Mouse (Mus musculus) T-helper 17 cell (primary cell): ENCODE measurements around the gene Slc25a12.

Experiments
- in situ Hi-C, 2 experiments: fragments of 300-600 bp; cut with MboI, MseI; formaldehyde crosslinking; loops; 1 replicate in 1 of 2; 2 replicates in 1 of 2; pipeline ENCODE4 v1.15.1; 2025; ENCODE audit warnings: high pct_unique_total_duplicates in 2 of 2

The Slc25a12 gene

DNA sequence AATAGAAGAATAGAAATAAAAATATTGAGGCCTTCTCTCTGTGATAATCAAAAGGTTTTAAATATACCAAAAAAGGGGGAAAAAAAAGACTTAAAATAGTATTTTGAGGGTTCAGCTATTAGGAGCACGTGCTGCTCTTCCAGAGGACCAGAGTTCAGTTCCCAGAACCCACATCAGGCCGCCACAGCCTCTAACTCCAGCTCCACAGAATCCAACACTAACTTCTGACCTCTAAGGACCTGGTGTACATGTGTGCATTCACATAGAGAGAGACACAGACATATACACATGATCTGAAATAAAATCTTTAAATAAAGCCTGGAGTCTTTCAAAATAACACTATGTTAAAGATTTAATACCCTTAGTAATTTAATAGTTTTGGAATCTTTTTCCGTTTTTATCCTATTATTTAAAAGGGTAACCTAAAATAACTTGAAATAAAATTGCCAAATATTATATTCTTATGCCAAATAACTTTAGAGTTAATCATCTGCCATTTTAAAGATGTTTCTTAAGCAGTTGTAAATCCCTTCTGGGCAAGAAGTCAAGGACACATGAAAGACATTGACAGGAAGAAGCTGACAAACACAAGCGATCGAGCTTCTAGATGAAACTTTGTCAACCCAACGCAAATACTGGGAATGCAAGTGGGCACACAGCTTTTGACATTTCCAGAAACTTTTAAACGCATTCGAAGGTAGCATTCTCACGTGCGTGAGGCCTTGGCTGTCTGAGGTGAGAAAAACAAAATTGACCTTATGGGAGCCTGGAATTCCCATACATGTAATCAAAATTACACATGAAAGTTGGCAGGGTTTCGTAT is 16.4 kb downstream of the Slc25a12 start:
- in situ Hi-C loops: loop anchor here in 1 of 2 experiments (25.0 kb wide), 1 partner anchor 1486 kb away; no protein-coding TSS in a partner anchor

DNA sequence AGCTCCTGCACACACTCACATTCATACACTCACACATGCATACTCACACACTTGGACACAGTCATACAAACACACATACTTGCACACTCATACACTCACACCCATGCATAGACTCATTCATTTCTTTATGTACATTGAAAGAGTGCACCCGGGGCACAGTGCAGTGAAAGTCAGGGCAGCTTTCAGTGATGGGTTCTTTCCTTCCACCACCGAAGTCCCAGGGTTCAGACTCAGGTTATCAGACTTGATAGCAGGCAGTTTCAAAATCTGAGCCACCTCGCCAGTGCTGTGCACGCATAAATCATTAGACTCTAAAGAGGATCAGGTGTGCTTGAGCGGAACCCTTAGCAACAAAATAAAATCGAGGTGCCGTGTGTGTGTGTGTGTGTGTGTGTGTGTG is 17.4 kb downstream of the Slc25a12 start:
- in situ Hi-C loops: loop anchor here in 1 of 2 experiments (25.0 kb wide), 1 partner anchor 1487 kb away; no protein-coding TSS in a partner anchor

DNA sequence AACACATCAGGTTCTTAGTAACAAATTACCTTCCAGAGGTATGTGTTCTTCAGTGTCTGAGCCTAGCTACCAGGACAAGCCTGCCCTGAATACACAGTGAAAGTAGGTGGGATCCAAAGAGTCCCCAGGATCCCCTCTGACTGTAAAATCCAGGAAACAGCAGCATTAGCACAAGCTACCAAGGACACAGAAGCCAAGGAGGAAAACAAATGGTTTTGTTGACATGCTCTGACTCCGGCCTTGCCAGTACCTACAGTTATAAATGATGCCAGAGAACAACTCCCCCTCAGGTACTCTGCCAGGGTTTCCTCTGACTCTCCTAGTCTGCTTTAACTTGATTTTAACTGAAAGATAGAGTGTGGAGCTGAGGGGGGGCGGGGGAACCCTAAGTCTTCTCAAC is 18.0 kb downstream of the Slc25a12 start:
- in situ Hi-C loops: no loop called here

DNA sequence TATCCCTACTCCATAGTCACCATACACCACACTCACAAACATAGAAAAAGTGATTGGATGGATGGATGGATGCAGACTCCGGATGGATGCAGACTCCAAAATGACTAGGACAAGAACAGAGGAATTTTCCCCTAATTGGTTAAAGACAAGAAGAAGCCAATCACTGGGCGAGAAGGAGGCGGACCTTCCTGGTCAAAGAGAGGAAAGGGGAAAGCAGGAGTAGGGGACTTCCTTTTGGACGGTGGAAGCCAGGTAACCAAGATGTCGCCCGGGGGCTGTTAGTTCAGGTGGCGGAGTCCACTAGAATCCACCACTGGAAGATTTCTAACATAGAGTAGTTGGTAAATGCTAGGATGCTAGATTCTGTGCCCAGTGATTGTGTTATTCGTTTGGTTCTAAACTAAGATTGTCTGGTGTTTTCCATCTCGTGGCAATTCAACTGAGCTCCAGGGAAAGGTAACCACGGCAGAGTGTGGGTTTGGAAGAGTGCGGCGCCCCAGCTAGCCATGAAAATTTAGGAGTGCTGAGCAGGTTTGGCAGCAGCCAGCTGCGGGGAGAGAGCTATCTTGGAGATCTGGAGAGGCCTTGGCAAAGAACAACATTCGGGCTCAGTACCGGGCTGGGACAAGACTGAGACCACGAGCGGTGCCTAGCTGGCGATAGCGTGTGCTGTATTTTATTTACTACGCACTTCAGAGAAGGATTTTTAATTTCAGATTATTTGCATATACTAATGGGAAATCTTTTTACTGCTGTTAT is 19.6 kb downstream of the Slc25a12 start:
- in situ Hi-C loops: no loop called here

DNA sequence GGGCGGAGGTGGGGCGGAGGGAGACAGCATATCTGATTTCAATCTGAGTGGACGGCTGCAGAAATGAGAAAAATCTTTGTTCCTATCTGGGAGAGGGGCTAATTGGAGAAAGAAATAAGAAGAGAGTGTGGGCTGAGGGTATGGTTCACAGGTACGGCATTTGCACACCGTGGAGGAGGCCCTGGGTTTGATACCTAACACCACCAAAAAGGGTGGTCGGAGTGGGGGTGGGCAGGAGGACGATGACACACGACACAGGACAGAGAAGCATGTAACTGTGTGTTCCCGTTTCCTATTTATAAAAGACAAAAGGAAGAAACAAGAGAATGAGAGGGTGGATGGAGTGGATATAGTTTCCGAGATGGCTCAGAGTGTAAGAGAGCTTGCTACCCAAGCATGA is 20.4 kb downstream of the Slc25a12 start:
- in situ Hi-C loops: no loop called here

DNA sequence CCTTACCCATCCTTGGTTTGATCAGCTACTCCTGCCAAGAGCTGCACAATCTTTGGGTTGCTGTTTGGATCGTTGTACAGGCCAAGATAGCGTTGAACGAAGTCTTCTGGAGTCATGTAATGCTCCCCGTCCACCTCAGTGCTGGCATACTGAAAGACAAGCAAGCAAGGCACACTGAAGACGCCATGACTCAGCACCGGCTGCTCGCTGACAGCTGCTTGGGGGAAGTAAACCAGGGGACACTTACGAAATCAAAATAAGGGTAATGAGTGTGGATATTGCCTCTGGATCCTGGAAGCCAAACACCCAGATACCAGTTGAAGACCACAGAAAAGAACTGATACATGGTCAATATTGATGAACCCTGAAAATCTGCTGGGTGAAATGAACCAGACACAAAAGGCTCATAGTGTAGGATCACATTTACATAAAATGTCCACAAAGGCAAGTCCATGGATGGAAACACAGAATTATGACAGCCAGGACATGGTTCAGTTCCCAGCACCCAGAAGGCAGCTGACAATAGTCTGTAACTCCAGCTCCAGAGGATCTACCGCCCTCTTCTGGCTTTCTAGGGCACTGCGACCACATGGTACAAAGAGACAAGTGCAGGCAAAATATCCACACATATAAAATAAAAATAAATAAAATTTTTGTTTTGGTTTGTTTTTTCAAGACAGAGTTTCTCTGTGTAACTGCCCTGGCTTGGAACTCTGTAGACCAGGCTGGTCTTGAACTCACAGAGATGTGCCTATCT is 23.5 kb downstream of the Slc25a12 start:
- in situ Hi-C loops: no loop called here

DNA sequence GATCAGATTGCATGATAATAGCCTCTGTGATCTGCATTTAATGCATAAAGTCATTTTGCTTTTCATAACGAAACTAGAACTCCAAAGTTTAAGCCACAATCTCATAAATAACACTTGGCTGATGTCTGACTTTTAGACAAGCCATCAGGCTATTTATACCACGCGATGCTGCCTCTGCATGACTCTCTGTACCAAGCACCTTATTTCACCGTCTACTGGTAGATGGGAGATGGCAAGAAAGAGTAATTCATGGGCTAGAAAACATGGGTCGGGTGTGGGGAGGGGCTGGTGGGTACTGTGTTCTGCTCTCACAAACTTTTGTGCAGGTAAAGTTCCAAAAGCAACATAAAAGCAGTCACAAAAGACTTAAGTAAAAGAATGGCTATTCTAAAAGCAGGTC is 27.4 kb downstream of the Slc25a12 start:
- in situ Hi-C loops: no loop called here

DNA sequence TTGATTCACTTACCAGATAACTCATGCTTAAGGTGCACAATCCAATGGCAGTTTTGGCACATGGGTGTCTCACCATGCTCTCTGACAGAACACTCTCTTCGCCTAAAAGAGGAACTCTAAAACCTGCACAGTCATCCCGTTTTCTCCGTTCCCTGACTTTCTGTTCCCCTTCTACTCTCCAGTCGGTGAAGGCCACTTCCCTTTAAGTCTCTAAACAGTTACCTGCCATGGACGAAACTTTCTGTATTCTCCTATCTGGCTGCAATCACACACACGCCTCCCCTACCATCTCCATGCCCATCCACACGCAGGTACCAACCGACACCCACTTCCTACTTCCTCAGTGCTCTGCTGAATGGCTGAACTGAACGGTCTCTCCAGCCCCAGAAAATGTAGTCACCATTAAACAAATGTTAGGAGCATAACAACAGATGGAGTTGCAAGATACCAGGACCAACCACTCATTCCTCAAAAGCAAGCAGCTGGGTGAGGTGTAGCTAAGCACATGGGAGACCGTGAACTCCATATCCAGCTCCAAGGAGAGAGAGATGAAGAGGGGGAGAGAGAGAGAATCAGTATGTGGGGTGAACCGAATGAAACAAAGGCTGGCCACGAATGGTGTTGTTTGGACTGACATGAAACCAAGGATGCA is 29.3 kb downstream of the Slc25a12 start:
- in situ Hi-C loops: no loop called here

DNA sequence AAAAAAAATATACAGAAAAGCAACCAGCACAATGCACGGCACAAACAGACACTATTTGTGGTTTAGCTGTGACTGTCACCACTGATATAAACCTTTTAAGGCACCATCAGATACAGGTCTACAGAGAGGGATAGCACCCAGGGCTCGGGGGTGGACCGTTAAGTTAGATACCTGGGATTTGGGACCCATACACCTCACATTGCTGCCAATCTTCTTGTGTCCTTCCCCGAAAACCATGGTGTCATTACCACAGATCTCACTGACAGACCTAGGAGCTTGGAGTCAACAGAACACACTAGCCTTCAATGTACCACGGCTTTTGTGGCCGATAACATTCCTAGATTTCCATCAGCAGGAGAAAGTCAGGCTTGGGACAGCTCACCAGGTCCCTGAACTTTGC is 30.9 kb downstream of the Slc25a12 start:
- in situ Hi-C loops: no loop called here

DNA sequence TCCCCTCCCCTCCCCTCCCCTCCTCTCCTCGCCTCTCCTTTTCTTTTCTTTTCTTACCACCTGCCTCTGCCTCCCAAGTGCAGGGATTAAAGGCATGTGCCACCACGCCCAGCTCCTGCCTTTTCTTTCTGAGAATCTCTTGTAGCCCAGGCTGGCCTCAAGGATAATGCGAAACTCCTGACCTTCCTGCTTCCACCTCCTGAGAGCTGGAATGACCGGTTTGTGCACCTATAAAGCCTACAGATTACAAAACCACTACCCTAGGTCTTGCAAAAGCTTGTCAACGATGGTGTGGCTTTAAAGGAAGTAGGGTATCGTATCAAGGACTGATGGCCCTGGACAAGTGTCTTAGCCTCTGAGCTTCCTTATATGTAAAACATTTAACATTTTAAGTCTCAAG is 31.3 kb downstream of the Slc25a12 start:
- in situ Hi-C loops: no loop called here

DNA sequence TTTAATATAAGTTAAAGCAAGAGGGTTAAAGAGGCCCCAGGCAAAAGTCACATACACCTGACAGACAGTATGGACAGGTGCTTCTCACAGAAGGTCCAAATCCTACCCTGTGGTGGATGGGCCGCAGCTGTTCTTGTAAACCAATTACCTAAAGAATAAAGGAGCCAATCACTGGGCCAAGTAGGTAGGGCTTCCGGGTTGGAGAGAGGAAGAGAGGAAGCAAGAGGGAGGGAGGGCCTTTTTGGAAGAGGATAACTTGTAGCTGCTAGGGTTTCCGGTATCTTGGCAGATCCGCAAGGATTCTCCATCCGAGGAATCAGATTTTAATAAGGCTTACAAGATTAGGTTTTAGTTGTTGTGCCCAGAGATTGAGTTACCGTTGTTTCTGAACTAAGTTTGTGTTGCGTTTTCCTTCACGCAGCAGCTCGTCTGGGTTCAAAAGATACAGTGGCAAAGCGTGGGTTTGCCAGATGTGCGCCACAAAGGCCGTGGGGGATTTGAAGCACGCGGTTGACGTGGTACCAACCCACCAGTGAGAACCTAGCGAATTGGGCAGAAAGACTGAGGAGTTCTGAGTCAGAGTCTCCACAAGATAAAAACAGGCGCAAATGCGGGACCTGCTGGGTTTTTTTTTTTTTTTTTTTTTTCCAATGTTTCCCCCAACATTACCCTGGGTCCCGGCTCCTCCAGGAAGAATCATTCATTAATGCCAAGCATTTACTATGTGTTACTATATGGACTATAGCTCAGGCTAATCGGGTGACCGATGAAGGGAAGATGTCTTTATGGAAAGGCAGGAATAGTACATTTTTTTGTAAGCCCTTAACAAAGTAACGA is 33.3 kb downstream of the Slc25a12 start:
- in situ Hi-C loops: no loop called here

DNA sequence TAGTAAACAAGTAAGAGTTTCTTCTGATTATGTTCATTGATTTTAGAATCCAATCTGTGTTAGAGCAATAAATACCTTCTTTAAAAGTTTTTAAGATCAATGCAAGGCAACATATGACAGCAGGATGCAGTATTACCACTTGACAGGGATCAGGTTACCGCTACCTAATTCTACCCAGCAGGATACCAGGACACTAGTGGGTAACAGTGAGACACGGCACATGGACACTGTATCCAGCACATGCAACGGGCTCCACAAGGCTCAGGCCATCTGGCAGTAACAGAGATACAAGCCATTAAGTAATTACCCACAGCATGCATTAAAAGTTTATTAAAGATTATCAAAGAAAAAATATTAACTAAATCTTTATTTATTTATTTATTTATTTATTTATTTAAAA is 37.8 kb downstream of the Slc25a12 start:
- in situ Hi-C loops: no loop called here

DNA sequence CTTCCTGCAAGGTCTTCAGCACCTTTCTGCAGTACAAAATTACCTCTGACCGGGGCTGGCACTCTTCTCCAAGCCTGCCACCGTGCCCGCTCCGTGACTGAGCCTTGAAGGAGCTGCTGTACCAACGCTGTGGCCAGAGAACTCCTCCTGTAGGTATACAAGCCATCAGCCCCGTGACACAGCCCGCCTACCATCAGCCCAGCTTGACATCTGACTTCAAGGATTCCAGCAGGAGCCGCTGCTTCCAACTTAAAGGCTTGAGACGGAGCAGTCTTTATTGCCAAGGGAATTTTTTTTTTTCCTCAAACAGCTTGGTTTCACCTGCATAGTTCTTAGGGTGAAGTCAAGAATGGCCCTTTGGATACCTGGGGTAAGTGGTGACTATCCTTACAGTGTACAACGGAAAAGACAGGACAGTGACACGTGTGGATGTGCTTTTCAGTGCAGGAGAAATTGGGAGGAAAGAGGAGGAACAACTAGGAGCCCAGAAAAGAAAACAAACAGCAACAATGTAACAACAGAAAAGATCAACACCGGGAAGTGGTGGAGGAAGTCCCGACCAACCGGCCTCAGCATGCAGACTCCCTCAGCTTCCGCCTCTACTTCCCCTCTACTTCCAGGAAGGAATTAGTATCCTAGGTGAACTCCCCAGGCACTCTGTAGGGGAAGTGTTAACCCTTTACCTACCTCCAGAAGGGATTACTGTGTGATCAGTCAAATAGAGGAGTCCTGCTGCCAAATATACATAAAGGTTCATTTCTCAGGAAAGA is 39.0 kb downstream of the Slc25a12 start:
- in situ Hi-C loops: no loop called here

DNA sequence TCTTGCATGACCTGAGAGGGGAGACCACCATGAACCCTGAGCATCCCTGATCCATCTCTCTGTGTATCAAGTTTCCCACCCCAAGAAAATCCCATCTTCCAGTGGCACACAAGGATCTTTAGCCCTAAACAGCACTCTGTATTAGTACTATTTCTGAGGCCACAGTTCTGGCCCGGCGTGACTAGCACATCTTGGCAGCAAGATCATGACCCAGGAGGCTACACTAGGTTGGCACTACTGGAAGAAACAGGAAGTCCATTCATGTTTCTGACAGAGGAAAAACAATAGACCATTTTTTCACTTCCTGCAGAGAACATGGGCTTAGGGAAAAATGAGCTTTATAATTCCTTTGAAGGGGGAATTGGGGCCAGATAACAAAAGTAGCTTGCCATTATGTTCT is 39.8 kb downstream of the Slc25a12 start:
- in situ Hi-C loops: no loop called here

DNA sequence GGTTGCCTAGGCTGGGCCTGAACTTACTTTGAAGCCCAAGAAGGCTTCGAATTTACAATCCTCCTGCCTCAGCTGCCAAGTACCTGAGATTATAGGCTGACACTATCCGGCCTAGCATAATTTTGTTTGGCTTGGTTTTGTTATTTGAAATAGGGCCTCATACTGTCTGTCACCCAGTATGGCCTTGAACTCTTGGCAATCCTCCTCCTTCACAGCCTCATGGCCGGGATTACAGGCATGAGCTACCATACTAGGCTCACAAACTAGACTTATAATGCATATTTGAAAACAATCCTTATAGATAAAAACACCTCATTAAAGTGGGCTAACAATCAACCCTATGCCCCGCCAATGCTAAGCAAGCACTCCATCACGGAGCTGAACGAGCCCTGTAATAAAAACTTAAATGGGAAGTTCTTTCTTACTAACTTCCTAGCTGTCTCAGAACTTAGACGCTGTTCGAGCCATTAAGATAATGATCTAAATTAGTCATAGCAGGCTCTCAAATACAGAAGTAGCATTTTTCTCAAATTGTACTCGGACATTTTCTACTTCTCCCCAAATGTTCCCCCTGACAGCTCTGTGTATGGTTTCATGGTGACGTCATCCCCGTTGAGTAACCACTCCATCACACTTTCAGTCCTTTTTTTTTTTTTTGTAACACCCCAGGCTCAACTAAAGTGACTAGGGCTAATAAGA is 40.6 kb downstream of the Slc25a12 start:
- in situ Hi-C loops: no loop called here

DNA sequence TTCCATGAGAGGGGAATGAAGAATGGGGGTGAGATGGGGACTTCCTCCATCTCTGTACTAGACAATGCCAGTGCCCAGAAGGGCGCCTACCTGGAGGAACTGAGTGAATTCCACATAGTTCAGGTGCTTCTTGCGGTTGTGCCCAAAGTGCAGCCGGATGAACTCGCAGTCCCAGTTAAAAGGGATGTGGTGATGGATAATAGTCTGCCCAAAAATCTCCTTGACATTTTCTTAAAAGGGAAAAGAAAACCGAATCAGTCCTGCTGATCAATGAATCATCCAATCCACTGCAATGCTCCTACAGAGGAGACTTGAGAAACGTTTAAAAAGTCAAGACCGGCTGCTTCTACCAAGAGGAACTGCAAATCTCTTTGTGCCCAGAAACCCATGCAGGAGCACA is 43.7 kb downstream of the Slc25a12 start:
- in situ Hi-C loops: no loop called here

DNA sequence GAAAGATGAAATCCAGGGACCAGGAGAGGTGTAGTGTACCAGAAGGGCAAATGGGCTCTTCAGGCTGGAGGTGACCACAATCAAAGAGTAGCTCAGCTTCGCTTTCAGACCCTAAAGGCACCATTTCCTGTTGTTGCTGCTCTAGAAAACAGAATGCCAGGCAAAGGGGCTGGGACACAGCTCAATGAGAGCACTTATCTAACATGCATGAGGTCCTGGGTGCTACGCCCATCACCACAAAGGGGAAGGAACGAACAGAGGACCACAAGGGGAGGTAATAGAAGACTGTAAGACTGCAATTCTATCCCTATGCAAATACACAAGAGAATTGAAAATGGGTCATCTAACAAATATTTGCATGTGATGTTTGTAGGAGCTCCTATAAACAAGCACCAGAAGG is 46.1 kb downstream of the Slc25a12 start:
- in situ Hi-C loops: no loop called here

DNA sequence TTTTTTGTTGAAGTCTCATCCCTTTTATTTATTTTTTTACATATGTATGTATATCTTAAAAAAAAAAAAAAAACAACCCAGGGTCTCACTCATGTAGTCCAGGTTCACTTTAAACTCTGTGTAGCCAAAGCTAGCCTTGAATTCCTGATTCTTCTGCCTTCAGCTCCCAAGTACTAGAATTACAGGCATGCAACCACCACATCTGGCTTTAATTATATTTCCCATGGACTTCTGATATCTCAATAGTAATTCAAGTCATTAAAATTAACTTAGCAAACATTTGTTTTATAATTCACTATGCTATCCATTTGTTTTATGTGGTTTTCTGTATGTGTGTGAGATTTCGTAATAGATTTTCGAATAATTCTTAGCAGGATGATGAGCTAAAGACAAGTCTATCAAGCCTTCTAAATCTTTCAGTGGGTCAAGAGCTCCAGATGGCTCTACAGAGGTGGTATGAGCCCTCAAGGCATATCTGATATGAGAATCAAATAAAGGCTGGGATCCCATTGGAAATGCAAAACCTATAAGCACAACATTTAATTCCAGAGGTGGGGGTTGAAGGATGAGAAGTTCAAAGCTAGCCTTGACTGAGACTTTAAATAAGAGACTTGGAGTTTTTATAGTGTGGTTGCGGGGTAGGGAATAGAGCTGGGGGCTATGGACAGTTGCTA is 51.3 kb downstream of the Slc25a12 start:
- in situ Hi-C loops: loop anchor here in 1 of 2 experiments (10.0 kb wide), 1 partner anchor 551 kb away; no protein-coding TSS in a partner anchor

DNA sequence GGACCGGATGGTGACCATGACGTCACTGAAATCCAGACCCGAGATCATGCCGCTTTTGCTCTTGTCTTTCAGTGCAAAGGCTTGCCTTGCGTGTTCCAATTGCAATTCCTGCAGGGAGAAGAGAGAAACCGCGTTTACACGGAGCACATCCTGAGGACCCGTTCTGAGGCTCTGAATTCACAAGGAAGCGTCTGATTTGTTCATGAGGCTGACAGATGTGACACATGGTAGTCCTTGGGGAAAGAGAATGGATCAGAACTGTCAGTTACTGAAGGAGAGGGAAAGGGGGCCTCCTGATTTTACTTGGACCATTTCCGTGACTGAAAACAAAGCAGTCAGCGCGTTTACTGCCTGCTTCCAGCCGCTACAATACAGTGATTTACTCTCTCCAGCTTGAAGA is 52.5 kb downstream of the Slc25a12 start:
- in situ Hi-C loops: loop anchor here in 1 of 2 experiments (10.0 kb wide), 1 partner anchor 550 kb away; no protein-coding TSS in a partner anchor
